Mouse (Mus musculus) liver, embryonic 14.5 days (tissue): ENCODE data around the gene Gc.

Experiments
- CTCF ChIP-seq: IDR thresholded peaks from 2 replicates; pipeline ENCODE4 v1.5.1; 2016; ENCODE audit warnings: antibody characterized with exemption, low read depth, control low read depth
- EP300 ChIP-seq: IDR thresholded peaks from 2 replicates; pipeline ENCODE4 v1.6.1; 2016; ENCODE audit warnings: antibody characterized with exemption, low read depth

GRCm38 (mm10) chr5:89467045-89467444, 9.3 kb upstream of the Gc start:
- no peak for TF ChIP-seq CTCF
- TF ChIP-seq EP300 = no peak
